Mouse (Mus musculus): ENCODE measurements around the gene Trim7.
A peak's percentile ranks its signal among the peaks of the same experiment; 100 is the strongest.
"Not testable (repeated sequence)": the region's sequence is repeated elsewhere in the genome, so short reads cannot be mapped to it uniquely, and the experiment has no call there.

Trim7 gene

DNA sequence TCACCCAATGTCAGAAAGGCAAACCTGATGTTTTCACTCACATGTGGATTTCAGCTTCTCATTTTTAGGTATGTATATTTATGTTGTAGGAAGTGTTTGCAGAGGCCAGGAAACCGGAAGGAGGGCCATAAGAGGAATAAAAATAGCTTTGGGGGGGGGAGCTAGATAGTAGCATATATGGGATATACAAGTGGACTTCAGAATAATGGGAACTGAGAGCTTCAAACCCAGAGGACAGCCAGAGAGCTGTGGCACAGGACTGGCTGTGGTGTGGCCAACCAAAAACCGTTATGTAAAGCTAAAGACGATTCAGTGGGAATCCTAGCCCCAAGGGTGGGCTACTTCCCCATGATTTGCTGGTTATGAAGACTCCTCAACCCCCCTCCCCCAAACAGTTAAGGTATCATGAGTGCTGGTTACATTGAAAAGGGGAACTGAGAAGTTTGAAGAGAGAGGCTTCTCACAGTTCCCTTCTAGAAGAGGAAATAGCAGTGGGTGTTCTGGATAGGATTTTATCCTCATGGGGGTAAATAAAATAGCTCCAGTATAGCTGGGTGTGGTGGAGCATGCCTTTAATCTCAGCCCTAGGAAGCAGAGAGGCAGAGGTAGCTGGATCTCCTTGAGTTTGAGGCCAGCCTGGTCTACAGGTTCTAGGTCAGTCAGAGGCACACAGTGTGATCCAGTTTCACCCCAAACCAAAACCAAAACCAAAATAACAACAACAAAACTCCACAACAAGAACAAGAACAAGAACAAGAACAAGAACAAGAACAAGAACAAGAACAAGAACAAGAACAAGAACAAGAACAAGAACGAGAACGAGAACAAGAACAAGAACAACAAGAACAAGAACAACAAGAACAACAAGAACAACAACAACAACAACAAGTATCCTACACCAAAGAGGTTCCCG, 75.0 kb downstream of the Trim7 start:
- DNase-seq (ENCODE audit: low read depth): peak; percentile 16

- not testable (repeated sequence) for DNase-seq (ENCODE audit: low read depth)
Observed at GRCm38 (mm10) chr11:48901567-48901930, 75.6 kb downstream of the Trim7 start.

Data from c-Kit-positive CD71-negative TER-119-negative erythroid progenitor cells, embryonic 14.5 days (primary cell).